Mouse (Mus musculus): ENCODE data around the gene Rab3a. TPM values are rescaled to one million over a fixed set of nuclear protein-coding genes. Genes with fewer than 3 reads are reported as not detected.

Rab3a gene
- polyA plus RNA-seq, 1 experiment from 2014 or later = 27.7 TPM

DNA sequence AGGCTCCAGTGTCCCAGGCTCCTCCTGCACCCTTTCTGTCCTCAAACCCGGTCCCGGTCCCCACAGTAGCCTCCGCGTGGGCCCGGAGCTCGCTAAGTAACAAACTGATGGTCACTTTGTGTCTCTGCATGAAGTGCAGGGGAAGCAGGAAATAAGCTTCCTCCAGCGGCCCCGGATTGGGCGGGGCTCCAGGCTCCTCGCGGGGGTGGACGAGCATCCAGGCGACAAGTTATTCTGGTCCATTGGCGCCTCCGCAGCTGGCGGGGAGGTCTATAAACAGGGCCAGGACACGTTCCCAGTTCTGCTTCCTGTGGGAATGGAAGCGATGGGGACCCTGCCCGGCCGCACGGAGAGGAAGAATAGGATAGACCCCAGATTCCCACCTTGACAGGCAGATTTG, 1.3 kb upstream of the Rab3a start:
- peaks cover 25% of the 10 kb centered on the region for H3K4me1 ChIP-seq (replicated peaks; ENCODE audit: control insufficient read depth, insufficient read depth, low read length)
- H3K4me3 ChIP-seq (ENCODE audit: low read depth, low read length) = peak overlapping the region; percentile 3; the same call in 1 of the 2 replicates
- no peaks in the 10 kb centered on the region for H3K9me3 ChIP-seq (ENCODE audit: control insufficient read depth, low read length)
- ATAC-seq (replicated peaks; ENCODE audit: low FRiP score, low TSS enrichment, low read depth) (no peak), DNase-seq (ENCODE audit: low spot score) (peak; percentile 72)
- H3K27ac ChIP-seq (ENCODE audit: low read depth) = peak overlapping the region; percentile 79
- 20% methylated on average over 21 of the region's 21 CpGs for WGBS
- peaks cover 23% of the 10 kb centered on the region for H3K36me3 ChIP-seq (ENCODE audit: control insufficient read depth, insufficient read depth, low read length)
- 0 out of 2 replicates have a peak overlapping the region, but pooled peaks have one; percentile 20 for H3K9ac ChIP-seq (ENCODE audit: low read length)
- peak overlapping the region; percentile 45 for H3K4me2 ChIP-seq (ENCODE audit: low read length)
- H3K27me3 ChIP-seq (replicated peaks; ENCODE audit: control insufficient read depth, insufficient read depth, low read length) = no peaks in the 10 kb centered on the region

DNA sequence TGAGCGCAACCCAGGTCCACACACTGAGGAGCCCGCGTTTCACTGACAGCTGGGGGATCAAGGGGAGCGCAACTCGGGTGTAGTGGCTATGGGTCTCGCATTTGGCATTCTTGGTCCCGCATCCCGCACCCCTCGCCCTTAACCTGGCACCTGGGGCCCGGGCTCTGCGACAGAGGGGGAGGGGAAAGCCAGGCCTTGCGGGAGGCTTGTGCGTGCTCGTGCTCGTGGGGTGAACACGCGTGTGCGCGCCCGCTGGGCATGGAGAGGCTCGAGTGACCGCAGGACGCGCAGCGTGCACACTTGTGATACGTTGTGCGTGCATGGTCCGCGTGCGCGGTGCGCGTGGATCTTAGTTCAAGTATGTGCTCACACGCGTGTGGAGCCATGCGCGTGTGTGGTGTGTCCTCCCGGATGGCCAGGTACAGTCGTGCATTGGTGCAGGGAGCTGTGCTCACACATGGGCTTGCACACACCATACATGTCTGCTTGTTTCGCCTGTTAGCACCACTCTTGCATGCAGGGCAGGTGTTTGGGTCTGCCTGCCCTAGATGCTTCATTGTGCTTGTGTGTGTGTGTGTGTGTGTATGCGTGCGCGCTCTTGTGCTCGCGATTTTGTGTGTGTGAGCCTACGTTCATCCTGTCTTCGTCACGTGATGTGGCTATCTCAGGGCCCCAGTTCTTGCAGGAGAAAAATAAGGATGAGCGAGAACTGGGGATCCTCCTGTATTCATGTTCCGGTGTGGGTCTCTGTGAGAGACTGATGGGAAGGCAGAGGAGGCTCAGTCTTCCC, 587 bp downstream of the Rab3a start:
- Histone ChIP-seq H3K27me3 (replicated peaks; ENCODE audit: control insufficient read depth, insufficient read depth, low read length) (no peaks in the 10 kb centered on the region), H3K36me3 (ENCODE audit: control insufficient read depth, insufficient read depth, low read length) (peaks cover 27% of the 10 kb centered on the region), H3K4me2 (ENCODE audit: low read length) (peak overlapping the region; percentile 98), H3K4me3 (ENCODE audit: low read depth, low read length) (peak overlapping the region; percentile 76), H3K4me1 (replicated peaks; ENCODE audit: control insufficient read depth, insufficient read depth, low read length) (peaks cover 28% of the 10 kb centered on the region), H3K27ac (ENCODE audit: low read depth) (peak overlapping the region; percentile 43; the same call in 1 of the 2 replicates), H3K9ac (ENCODE audit: low read length) (peak overlapping the region; percentile 71), H3K9me3 (ENCODE audit: control insufficient read depth, low read length) (no peaks in the 10 kb centered on the region)
- peak; percentile 29 for ATAC-seq (replicated peaks; ENCODE audit: low FRiP score, low TSS enrichment, low read depth)
- no peak for DNase-seq (ENCODE audit: low spot score)
- WGBS = 11% methylated on average over 50 of the region's 50 CpGs

DNA sequence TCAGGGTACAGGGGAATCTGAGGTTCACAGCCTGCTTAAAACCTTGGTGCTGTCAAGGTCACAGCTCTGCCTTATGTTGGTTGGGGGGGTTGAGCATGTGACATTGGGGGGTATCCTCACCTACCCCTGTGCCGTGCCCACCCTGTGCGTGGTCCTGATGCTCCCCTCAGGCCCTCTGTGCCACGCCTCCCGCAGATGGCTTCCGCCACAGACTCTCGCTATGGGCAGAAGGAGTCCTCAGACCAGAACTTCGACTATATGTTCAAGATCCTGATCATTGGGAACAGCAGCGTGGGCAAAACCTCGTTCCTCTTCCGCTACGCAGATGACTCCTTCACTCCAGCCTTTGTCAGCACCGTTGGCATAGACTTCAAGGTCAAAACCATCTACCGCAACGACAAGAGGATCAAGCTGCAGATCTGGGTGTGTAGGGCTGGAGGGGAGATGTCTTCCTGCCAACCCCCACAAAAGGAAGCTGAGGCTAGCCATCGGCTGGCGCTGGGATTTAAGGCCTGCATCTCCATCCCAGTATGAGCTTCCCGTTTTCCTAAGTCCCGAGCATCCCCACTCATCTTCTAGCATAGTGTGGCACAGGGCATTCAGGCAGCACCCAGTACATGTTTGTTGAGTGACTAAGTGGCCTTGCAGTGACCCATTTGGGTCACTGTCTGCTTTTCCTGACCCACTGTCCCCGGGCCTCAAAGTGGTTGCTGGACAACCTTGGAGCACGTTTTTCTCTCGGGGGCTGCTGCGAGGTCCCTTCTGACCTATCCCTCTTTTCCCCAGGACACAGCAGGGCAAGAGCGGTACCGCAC, 1.4 kb downstream of the Rab3a start:
- H3K4me1 ChIP-seq (replicated peaks; ENCODE audit: control insufficient read depth, insufficient read depth, low read length) = peaks cover 32% of the 10 kb centered on the region
- H3K36me3 ChIP-seq (ENCODE audit: control insufficient read depth, insufficient read depth, low read length) = peaks cover 27% of the 10 kb centered on the region
- peak overlapping the region; percentile 76; the same call in 1 of the 2 replicates for H3K4me3 ChIP-seq (ENCODE audit: low read depth, low read length)
- H3K27me3 ChIP-seq (replicated peaks; ENCODE audit: control insufficient read depth, insufficient read depth, low read length) = no peaks in the 10 kb centered on the region
- no peak for ATAC-seq (replicated peaks; ENCODE audit: low FRiP score, low TSS enrichment, low read depth)
- H3K9me3 ChIP-seq (ENCODE audit: control insufficient read depth, low read length) = no peaks in the 10 kb centered on the region
- H3K27ac ChIP-seq (ENCODE audit: low read depth) = no peak overlapping the region
- peak overlapping the region; percentile 71; the same call in 1 of the 2 replicates for H3K9ac ChIP-seq (ENCODE audit: low read length)
- DNase-seq (ENCODE audit: low spot score) = no peak
- peak overlapping the region; percentile 98 for H3K4me2 ChIP-seq (ENCODE audit: low read length)
- 85% methylated on average over 24 of the region's 24 CpGs for WGBS

DNA sequence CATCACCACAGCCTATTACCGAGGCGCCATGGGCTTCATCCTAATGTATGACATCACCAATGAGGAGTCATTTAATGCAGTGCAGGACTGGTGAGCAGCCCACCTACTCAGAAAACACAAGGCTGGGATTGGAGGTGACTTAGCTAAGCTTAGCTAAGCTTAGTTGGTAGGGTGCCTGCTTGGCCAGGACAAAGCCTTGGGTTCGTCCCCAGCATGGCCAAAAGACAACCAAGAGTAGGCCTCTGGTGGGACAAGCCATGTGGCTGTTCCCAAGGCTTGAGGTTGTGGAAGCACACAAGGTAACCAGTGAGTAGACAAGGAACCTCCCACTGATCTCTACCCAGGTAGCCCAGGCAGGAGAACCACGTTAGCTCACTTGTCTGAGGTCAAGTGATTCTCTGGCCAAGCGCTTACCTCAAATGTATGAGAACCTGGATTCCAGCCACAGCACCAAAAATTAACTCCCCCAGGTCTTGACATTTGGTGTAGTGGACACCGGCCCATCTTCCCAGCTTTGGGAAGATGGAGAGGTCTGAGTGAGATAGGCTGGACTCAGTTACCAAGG, 2.1 kb downstream of the Rab3a start:
- no peak for DNase-seq (ENCODE audit: low spot score)
- peaks cover 36% of the 10 kb centered on the region for H3K4me1 ChIP-seq (replicated peaks; ENCODE audit: control insufficient read depth, insufficient read depth, low read length)
- WGBS = 94% methylated on average over 6 of the region's 6 CpGs

DNA sequence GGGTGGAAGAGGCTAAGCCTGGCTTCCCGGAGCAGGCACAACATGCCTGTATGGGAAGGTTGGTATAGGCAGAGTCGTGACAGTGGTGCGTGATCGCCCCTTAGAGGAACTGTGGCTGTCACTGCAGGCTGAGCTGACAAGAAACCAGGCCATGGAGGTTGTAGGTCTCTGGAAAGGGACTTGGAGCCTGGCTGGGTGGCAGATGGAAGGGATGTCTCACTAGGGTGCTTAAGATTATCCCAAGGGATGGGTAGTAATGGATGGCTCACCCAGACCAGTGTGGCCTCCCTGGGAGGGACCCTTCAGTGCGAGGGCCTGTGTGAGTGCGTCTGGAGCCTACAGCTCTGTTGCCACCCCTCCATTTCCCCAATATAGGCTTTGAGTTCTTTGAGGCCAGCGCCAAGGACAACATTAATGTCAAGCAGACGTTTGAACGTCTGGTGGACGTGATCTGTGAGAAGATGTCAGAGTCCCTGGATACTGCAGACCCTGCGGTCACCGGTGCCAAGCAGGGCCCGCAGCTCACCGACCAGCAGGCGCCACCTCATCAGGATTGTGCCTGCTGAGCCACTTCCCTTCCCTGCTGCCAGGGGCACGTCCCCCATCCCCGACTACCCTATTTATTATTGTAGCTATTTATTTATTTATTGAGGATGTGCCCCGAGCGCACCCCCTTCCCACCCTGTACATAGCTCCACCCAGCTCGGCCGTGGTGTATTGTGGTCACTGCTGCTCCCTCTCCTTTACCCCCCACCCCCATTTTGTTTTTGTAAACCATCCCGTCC, 3.2 kb downstream of the Rab3a start:
- DNase-seq (ENCODE audit: low spot score) (no peak), ATAC-seq (replicated peaks; ENCODE audit: low FRiP score, low TSS enrichment, low read depth) (no peak)
- H3K9ac ChIP-seq (ENCODE audit: low read length) = no peak overlapping the region
- H3K27me3 ChIP-seq (replicated peaks; ENCODE audit: control insufficient read depth, insufficient read depth, low read length) = no peaks in the 10 kb centered on the region
- no peak overlapping the region for H3K27ac ChIP-seq (ENCODE audit: low read depth)
- WGBS = 75% methylated on average over 22 of the region's 22 CpGs
- no peak overlapping the region for H3K4me3 ChIP-seq (ENCODE audit: low read depth, low read length)
- H3K4me1 ChIP-seq (replicated peaks; ENCODE audit: control insufficient read depth, insufficient read depth, low read length) = peaks cover 32% of the 10 kb centered on the region
- H3K9me3 ChIP-seq (ENCODE audit: control insufficient read depth, low read length) = no peaks in the 10 kb centered on the region
- H3K4me2 ChIP-seq (ENCODE audit: low read length) = no peak overlapping the region
- peaks cover 31% of the 10 kb centered on the region for H3K36me3 ChIP-seq (ENCODE audit: control insufficient read depth, insufficient read depth, low read length)

More for the DNA sequence above, 2.1 kb downstream of the Rab3a start:
- Histone ChIP-seq H3K27me3 (replicated peaks; ENCODE audit: control insufficient read depth, insufficient read depth, low read length) (no peaks in the 10 kb centered on the region), H3K36me3 (ENCODE audit: control insufficient read depth, insufficient read depth, low read length) (peaks cover 27% of the 10 kb centered on the region), H3K4me2 (ENCODE audit: low read length) (no peak overlapping the region), H3K27ac (ENCODE audit: low read depth) (no peak overlapping the region), H3K9ac (ENCODE audit: low read length) (no peak overlapping the region), H3K9me3 (ENCODE audit: control insufficient read depth, low read length) (no peaks in the 10 kb centered on the region), H3K4me3 (ENCODE audit: low read depth, low read length) (no peak overlapping the region)
- ATAC-seq (replicated peaks; ENCODE audit: low FRiP score, low TSS enrichment, low read depth) = no peak

DNA sequence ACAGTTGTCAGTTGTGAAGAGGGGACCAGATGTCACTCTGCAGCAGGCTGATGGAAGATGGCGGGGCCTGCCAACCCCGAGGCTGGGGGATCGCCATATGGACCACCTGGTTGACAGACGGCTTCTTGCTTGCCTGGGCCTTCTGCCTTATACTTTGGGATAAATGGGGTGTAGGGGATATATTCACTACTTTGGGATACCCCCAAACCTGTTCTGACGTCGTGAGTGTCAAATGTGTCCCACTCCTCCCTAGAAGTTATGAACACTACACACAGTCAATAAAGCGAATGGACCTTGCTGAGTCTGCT, 3.8 kb downstream of the Rab3a start:
- peaks cover 27% of the 10 kb centered on the region for H3K4me1 ChIP-seq (replicated peaks; ENCODE audit: control insufficient read depth, insufficient read depth, low read length)
- WGBS = 88% methylated on average over 7 of the region's 7 CpGs

DNA sequence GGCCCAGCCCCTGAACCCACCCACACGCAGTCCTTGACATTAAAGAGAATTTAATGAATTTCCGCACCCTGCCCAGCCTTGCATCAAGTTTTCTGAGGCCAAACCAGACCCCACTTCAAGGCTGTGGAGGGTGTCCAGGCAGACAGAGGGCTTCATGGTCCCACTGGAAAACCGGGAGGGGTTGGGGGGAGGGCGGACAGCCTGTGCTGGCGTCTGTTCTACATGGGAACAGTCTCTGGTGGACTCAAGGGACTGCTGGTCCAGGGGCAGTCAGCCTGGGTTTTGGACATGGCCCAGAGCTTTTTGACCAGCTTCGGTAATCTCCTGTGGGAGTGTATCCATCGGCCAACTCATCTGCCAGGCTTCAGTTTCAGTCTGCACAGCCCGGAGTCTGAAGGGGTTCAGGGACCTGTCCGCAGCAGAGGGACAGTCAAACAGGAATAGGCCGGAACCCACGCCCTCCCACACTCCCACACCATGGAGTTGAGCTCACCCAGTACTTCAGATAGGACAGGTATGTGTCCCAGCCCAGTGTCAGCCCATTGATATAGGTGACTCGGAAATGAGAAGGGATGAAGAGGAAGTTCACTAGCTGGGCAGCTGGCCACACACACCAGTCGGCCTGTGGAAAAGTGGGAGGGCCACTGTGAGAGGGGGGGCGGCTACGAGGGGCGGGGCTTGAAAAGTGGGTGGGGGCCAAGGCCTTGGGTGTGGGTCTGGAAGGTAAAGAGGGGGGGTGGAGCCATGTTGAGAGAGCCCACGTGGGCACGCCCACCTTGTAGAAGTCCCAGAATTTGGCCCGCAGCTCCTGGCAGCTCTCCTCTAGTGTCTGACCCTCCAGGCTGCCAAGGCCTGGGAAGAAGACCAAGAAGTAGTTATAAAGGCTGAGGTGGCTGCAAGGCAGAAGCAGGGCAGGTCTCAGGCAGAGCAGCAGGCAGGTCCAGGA, 4.4 kb downstream of the Rab3a start:
- Histone ChIP-seq H3K27ac (ENCODE audit: low read depth) (no peak overlapping the region), H3K4me1 (replicated peaks; ENCODE audit: control insufficient read depth, insufficient read depth, low read length) (peaks cover 23% of the 10 kb centered on the region), H3K36me3 (ENCODE audit: control insufficient read depth, insufficient read depth, low read length) (peaks cover 36% of the 10 kb centered on the region), H3K4me2 (ENCODE audit: low read length) (no peak overlapping the region), H3K9ac (ENCODE audit: low read length) (no peak overlapping the region), H3K27me3 (replicated peaks; ENCODE audit: control insufficient read depth, insufficient read depth, low read length) (no peaks in the 10 kb centered on the region), H3K4me3 (ENCODE audit: low read depth, low read length) (no peak overlapping the region), H3K9me3 (ENCODE audit: control insufficient read depth, low read length) (no peaks in the 10 kb centered on the region)
- no peak for ATAC-seq (replicated peaks; ENCODE audit: low FRiP score, low TSS enrichment, low read depth)
- DNase-seq (ENCODE audit: low spot score) = no peak
- 69% methylated on average over 19 of the region's 19 CpGs for WGBS

More for the DNA sequence above, 3.8 kb downstream of the Rab3a start:
- Histone ChIP-seq H3K27me3 (replicated peaks; ENCODE audit: control insufficient read depth, insufficient read depth, low read length) (no peaks in the 10 kb centered on the region), H3K9me3 (ENCODE audit: control insufficient read depth, low read length) (no peaks in the 10 kb centered on the region), H3K36me3 (ENCODE audit: control insufficient read depth, insufficient read depth, low read length) (peaks cover 36% of the 10 kb centered on the region), H3K4me2 (ENCODE audit: low read length) (no peak overlapping the region), H3K9ac (ENCODE audit: low read length) (no peak overlapping the region), H3K27ac (ENCODE audit: low read depth) (no peak overlapping the region), H3K4me3 (ENCODE audit: low read depth, low read length) (no peak overlapping the region)
- ATAC-seq (replicated peaks; ENCODE audit: low FRiP score, low TSS enrichment, low read depth) (no peak), DNase-seq (ENCODE audit: low spot score) (no peak)
